Mouse (Mus musculus) stomach, postnatal 0 days (tissue): ENCODE measurements around the gene Zfp362.

Experiments
- CTCF ChIP-seq: IDR thresholded peaks from 2 replicates; pipeline ENCODE4 v1.5.1; 2016; ENCODE audit warnings: antibody characterized with exemption, low read depth, mild to moderate bottlenecking, moderate library complexity
- EP300 ChIP-seq: optimal IDR thresholded peaks from 2 replicates; pipeline ENCODE3; 2016; ENCODE audit warnings: antibody characterized with exemption

DNA sequence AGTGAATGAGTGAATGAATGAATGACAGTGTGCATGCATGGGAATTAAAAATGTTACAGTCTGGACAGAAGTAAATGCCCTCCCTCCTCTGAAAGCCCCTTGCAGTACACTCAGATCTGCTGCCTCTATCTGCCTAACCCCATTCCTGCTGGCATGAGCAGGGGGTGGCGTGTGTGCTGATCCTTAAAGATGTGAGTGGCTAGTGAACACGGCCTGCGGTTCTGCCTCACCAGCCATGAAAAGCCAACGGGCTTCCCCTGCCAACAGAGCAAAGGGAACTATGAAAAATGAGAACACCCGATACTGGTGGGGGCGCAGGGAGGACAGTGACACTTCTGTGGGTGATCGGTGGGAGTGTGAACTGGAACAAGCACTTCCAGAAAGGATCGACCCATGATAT is 9.1 kb downstream of the Zfp362 start:
- TF ChIP-seq CTCF = no peak
- TF ChIP-seq EP300 = no peak
